Mouse (Mus musculus) right cerebral cortex, postnatal 36 days (tissue): Measurements from ENCODE around the gene Rnf215.
"Not testable (repeated sequence)": the region's sequence is repeated elsewhere in the genome, so short reads cannot be mapped to it uniquely, and the experiment has no call there.

Source experiments
- DNase-seq, 2 experiments: peaks; one replicate each; pipeline ENCODE4 v3.0.0; 2022; ENCODE audit warnings: low spot score in 2 of 2, mixed read lengths in 1 of 2

Rnf215 gene

DNA sequence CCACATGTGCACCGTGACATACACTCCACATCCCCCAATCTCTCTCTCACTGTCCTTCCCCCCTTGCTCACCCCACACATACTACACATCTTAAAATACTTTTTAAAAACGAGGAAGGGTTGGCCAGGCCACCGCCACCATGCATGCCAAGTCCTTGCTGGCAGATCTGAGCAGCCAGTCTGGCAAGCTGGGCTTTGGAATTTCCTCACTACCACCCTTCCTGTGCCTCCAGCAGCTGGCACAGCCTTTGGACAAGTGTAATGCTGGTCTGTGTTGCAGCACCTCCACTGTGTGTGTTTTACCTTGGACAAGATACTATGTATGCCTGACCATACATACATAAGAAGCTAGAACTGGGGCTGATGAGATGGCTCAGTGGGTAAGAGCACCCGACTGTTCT, 21.5 kb upstream of the Rnf215 start:
- no peak for DNase-seq

- no peak for DNase-seq
These were observed 21.0 kb upstream of the Rnf215 start for GRCm38 (mm10) chr11:4113970-4114369.

DNA sequence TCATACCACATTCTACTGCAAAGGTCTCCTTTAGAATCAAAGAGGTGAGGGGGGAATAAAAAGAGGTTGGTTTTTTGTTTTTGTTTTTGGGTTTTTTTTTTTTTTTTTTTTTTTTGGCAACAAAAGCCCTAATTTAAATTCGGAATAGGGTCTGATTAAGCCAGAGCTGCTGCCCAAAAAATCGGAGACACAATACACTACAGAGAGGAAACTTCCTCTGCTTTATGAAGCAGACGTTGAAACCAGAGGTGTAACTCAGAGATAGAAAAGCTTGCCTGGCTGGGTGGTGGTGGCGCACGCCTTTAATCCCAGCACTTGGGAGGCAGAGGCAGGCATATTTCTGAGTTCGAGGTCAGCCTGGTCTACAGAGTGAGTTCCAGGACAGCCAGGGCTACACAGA, 20.5 kb upstream of the Rnf215 start:
- not testable (repeated sequence) for DNase-seq

DNA sequence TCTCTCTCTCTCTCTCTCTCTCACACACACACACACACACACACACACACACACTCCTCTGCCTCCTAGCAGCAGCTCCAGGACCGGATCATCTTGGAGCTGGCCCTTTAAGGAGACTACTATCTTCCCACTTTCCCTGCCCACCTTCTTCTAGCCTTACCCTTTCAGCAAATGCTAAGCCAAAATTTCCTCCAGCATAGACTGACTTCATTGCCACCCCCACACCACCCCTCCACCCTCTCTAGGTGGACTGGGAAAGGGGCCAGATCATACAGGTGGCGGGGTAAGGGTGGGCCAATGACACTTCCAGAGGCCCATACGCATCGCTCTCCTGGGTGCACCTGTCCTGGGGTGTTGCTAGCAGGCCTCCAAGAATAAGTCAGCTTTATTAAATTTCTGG, 19.6 kb upstream of the Rnf215 start:
- no peak for DNase-seq

DNA sequence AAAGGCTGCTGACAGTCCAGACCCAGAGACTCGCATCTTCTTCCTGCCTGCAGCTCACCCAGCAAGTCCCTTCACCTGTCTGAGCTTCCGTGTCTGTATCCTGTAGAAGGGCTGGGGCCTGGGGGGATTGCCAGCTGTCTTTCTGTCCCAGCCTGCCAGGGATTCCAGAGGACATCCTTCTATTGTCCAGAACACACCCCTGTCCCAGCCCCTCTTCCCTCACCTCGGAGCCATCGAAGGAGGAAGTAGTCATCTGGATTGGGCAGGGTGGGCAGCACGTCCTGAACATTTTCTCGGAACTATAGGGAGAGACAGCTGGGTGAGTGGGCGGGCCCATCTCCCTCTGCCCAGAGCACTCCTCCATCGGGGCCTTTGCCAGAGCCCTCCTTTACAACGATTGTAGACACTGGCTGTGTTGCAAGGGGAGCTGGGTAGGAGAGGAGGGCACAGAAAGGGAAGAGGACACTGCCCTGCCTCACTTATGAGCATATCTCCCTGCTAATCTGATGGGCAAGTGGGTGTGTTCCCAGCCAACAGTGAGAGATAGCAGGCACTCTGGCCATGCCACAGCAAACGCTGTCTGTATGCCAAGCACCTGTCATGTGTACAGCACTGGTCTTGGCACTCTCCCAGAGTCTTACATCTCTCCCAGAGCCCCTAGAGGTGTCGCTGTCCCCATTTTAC, 18.4 kb upstream of the Rnf215 start:
- peak in 1 of 2 experiments; percentile 65 for DNase-seq

GRCm38 (mm10) chr11:4117372-4118071, 17.5 kb upstream of the Rnf215 start:
- DNase-seq: no peak

DNA sequence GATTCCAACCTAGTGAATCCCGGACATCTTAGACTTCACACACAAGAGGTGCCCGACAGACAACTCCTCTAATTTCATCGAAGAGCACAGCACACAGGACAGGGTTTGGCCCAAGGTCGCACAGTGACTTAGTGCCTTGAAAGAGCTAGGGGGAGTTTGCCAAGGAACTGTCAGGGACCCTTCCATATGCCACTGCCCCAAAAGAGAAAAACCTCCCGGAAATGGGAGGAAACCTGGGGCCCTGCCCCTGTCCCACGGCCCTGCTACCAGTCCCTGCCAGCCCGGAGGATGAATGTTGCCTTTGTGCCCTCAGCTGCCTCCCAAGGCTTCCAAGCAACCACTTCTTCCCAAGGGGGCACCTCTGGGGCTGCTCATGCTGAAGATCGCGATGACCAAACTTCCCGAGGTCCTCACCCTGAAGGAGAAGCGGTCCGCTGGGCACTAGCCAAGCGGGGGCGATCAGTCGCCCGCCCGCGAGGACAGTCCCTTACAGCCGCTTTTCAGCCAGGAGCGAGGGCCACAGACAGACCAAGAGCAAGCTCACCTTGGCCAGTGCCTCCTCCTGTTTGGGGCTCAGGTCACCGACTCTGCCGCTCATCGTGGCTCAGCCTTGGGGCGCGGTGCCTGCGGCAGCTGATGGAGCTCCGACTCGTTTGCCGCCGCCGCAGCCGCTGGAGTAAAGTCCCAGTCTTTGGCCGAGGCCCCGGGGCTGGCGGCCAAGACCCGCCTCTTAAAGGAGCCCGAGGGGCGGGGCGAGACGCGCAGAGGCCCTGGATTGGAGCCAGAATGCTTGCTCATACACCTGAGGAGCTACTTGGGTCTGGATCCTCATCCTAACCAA, 16.7 kb upstream of the Rnf215 start:
- DNase-seq: peak; percentile 73 to 76

- no peak for DNase-seq
These were observed 15.4 kb upstream of the Rnf215 start for GRCm38 (mm10) chr11:4119635-4120034.

DNA sequence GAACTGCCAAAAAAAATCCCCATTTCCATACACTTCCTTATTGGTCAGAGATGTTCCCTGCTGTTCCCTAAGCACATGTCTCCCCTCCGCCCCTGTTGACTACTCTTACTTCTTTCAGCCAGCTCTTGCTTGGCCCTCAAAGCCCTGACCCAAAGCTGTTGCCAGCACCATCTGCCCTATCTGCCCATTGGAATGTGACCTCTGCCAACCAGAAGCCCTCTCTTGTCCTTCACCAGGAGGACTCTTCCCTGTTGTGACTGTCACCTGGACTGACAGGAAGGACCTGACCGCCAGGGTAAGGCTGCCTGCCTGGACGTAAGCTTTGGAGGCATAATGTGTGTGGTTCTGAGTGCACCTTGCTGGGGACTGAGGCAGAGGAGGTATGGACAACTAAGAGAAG, 13.3 kb upstream of the Rnf215 start:
- DNase-seq: no peak

GRCm38 (mm10) chr11:4122226-4122625, 12.8 kb upstream of the Rnf215 start:
- no peak for DNase-seq

GRCm38 (mm10) chr11:4122742-4123579, 12.0 kb upstream of the Rnf215 start, which contains the start of gene Sec14l2:
Sec14l2 (minus strand) TSS chr11:4123415.
- no peak for DNase-seq

DNA sequence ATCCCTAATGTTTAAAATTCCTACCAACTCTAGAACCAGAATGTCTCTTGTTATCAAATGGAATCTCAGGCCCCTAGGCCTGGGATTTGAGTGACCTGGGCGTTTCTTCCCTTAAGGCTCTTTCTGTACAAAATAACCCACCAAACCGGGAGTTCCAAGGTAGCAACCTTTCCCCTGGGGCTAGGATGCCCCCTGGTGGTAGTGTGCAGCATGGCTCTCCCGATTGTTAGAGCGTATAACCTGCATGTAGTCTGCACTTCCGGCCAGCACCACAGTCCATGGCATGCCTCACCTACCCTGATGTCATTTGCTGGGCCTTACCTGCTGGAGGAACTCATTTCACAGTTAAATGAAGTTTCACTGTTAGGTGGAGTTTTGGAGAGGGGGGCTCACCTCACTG, 11.1 kb upstream of the Rnf215 start:
- no peak for DNase-seq

DNA sequence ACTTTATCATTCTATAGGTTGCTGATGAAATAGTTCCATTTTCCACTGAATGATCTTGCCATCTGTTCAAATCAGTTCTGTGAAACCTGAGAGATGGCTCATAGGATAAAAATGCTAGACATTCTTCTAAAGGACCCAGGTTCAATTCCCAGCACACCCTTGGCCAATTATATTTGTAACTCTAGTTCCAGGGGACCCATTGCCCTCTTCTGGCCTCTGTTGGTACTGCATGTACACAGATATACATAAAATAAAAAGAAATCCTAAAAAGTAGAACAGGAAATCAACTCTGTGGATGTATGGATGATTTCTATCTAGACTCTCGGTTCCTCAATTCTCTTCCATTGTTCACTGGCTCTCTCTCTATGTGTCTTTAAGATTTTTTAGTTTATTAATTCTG, 7.9 kb upstream of the Rnf215 start:
- no peak for DNase-seq

GRCm38 (mm10) chr11:4128461-4128860, 6.5 kb upstream of the Rnf215 start:
- DNase-seq: not testable (repeated sequence)

- no peak for DNase-seq
These were observed 1.6 kb upstream of the Rnf215 start for GRCm38 (mm10) chr11:4133450-4133849.

- no peak for DNase-seq
These were observed 602 bp upstream of the Rnf215 start for GRCm38 (mm10) chr11:4134400-4134799.

GRCm38 (mm10) chr11:4138964-4139363, 4.0 kb downstream of the Rnf215 start:
- no peak for DNase-seq

DNA sequence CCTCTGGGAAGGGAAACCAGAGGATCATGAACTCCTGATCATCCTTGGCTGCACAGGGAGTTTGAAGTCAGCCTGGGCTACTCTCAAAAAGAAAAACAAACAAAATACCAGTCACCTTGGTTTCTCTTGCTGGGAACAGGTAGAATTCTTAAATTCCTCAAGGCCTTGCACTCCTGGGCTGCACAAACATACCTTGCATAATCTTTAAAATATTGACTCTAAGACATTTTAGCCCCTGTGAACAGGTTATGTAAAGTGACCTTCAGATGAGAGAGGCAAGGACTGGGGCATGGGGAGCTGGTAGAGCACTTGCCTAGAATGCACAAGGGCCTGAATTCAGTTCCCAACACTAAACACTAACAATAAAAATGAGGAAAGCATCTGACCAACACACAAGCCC, 6.5 kb downstream of the Rnf215 start:
- DNase-seq: no peak

GRCm38 (mm10) chr11:4142352-4142751, 7.3 kb downstream of the Rnf215 start:
- DNase-seq: no peak

DNA sequence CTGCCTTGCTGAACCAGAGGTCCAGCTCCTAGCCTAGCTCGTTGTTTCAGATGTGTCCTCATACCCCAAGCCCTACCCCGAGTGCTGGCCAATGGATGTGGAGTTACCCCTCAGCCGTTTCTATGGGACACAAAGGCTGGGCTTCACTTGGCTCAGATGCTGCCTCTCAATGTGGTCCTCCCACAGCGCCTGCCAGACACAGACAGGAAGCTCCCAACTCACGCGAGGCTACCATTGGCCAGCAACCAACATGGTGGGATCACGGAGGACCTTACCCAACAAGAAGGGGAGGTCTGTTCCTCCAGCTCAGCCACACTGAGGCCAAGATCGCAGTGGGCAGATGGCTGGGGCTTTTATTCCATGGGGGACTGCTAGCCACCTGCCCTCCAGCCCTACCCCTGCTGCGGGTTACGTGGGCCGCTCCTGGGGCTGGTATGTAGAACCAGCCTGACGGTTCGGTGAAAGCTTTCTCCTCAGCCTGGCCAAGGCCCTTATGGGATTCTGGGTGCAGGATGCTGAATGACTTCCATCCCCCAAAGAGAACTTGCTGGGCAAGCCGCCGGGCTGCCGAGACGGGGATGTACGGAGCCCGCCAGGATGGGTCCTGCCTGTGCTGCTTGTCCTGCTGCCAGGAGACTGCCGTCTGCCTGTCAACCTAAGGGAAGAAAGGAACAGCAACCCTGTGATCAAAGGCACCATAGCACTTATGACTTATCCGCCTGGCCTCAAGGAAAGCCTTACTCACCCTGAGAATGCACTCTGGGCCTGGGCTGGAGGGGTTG, 8.5 kb downstream of the Rnf215 start:
- no peak for DNase-seq

GRCm38 (mm10) chr11:4146381-4146780, 11.4 kb downstream of the Rnf215 start:
- no peak for DNase-seq
